Mouse (Mus musculus): Measurements from ENCODE around the gene Spock1. TPM values are rescaled to one million over a fixed set of nuclear protein-coding genes. Genes with fewer than 3 reads are reported as not detected.
A peak's percentile ranks its signal among the peaks of the same experiment; 100 is the strongest.

The Spock1 gene
- polyA plus RNA-seq, 1 experiment = not detected

DNA sequence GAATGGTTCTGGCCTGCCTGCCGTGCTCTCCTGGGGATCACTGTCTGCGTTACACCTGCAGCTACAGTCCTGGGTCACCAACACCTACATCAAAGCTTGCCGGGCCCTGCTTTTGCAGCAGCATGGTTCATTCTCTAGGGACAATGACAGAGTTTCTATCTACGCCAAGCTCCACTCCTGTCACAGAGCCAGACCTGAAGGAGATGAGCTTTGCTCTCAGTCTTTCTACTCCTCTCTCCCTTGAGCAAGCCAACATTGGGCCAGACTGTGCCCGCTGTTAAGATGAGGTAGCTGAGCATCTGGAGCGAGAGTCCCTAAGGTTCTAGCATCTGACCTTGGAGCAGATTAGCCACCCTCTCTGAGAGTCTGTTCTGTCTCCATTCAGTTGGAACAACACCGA is 95.5 kb downstream of the Spock1 start:
- H3K4me3 ChIP-seq (replicated peaks) = no peak overlapping the region
- peaks cover 69% of the 10 kb centered on the region for H3K9me3 ChIP-seq
- H3K4me1 ChIP-seq = no peaks in the 10 kb centered on the region
- no peak for TF ChIP-seq FLI1 (IDR thresholded peaks at IDR 0.05; ENCODE audit: low read length)
- no peaks in the 10 kb centered on the region for H3K36me3 ChIP-seq (replicated peaks; ENCODE audit: low read length)
- H3K27me3 ChIP-seq (replicated peaks) = no peaks in the 10 kb centered on the region

DNA sequence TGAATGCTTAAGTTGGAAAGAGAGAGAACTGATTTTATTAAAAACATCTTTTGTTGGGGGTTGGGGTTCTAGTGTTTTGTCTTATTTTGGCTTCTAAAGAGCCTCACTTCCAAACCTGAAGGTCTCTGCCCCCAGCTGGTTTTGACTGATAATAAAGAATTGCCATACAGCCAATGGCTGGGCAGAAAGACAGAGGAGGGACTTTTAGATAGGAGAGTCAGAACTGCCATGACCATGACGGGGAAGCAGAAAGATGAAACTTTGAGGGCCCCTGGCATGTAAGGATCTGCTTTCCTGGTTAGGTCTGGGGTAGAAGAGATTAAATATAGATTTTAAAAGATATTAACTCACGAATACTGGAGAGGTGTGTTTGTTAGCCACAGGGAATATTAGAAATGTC is 96.9 kb downstream of the Spock1 start:
- peaks cover 69% of the 10 kb centered on the region for H3K9me3 ChIP-seq
- H3K4me3 ChIP-seq (replicated peaks) = no peak overlapping the region
- H3K36me3 ChIP-seq (replicated peaks; ENCODE audit: low read length) = no peaks in the 10 kb centered on the region
- no peaks in the 10 kb centered on the region for H3K27me3 ChIP-seq (replicated peaks)
- H3K4me1 ChIP-seq = no peaks in the 10 kb centered on the region
- TF ChIP-seq GATA1 (IDR thresholded peaks at IDR 0.05; ENCODE audit: borderline replicate concordance, low read length) (no peak), FLI1 (IDR thresholded peaks at IDR 0.05; ENCODE audit: low read length) (no peak)

- Histone ChIP-seq H3K36me3 (replicated peaks; ENCODE audit: low read length) (no peaks in the 10 kb centered on the region), H3K27me3 (replicated peaks) (no peaks in the 10 kb centered on the region), H3K9me3 (peaks cover 66% of the 10 kb centered on the region), H3K4me1 (no peaks in the 10 kb centered on the region), H3K4me3 (replicated peaks) (no peak overlapping the region)
- TF ChIP-seq GATA1 (IDR thresholded peaks at IDR 0.05; ENCODE audit: borderline replicate concordance, low read length) (no peak), FLI1 (IDR thresholded peaks at IDR 0.05; ENCODE audit: low read length) (no peak)
Measured at GRCm38 (mm10) chr13:57810816-57811215, 97.3 kb downstream of the Spock1 start.

DNA sequence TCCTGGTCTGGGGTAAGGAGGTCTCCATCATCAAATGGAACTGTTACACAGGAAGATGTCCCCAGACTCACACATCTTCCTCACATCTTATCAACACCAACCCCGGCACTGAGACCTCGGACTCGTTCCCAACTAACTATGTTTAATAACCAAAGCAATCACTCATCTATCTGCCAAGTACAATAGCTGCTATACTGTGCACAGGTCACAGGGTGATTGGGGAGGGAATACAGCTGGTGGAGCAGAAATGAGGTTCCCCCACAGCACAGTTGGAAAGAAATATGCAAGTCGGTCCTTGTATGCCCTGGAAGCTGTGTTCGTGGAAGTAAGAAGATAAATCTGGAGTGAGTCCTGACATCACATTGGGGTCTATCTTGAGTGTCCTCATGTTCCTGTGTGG is 98.0 kb downstream of the Spock1 start:
- H3K36me3 ChIP-seq (replicated peaks; ENCODE audit: low read length) = no peaks in the 10 kb centered on the region
- no peaks in the 10 kb centered on the region for H3K4me1 ChIP-seq
- no peak for TF ChIP-seq FLI1 (IDR thresholded peaks at IDR 0.05; ENCODE audit: low read length)
- TF ChIP-seq GATA1 (IDR thresholded peaks at IDR 0.05; ENCODE audit: borderline replicate concordance, low read length) = no peak
- peaks cover 66% of the 10 kb centered on the region for H3K9me3 ChIP-seq
- H3K27me3 ChIP-seq (replicated peaks) = no peaks in the 10 kb centered on the region
- no peak overlapping the region for H3K4me3 ChIP-seq (replicated peaks)

GRCm38 (mm10) chr13:57809603-57810002 is 98.5 kb downstream of the Spock1 start:
- Histone ChIP-seq H3K4me3 (replicated peaks) (no peak overlapping the region), H3K9me3 (peaks cover 66% of the 10 kb centered on the region), H3K4me1 (no peaks in the 10 kb centered on the region), H3K27me3 (replicated peaks) (no peaks in the 10 kb centered on the region), H3K36me3 (replicated peaks; ENCODE audit: low read length) (no peaks in the 10 kb centered on the region)
- TF ChIP-seq GATA1 (IDR thresholded peaks at IDR 0.05; ENCODE audit: borderline replicate concordance, low read length) (no peak), FLI1 (IDR thresholded peaks at IDR 0.05; ENCODE audit: low read length) (no peak)

DNA sequence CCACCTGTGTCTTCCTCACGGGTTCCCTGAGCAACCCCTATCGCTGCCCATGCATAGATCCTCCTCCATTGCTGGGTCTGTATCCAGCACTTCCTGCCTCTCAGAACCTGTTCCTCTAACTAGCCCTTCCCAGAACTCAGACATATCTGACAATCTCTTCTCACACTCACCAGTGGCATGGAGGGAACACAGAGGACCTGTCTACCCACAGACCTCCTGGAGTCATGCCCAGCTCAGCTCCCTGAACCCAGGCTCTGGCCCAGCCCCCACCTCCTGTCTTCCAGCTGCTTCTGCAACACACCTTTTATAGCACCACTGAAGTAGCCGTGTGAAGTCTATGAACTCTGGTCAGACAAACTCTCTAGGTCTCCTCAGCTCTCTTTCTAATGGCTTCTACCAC is 101.3 kb downstream of the Spock1 start:
- no peak overlapping the region for H3K4me3 ChIP-seq (replicated peaks)
- no peaks in the 10 kb centered on the region for H3K36me3 ChIP-seq (replicated peaks; ENCODE audit: low read length)
- H3K4me1 ChIP-seq = no peaks in the 10 kb centered on the region
- peaks cover 44% of the 10 kb centered on the region for H3K9me3 ChIP-seq
- no peak for TF ChIP-seq GATA1 (IDR thresholded peaks at IDR 0.05; ENCODE audit: borderline replicate concordance, low read length)
- TF ChIP-seq FLI1 (IDR thresholded peaks at IDR 0.05; ENCODE audit: low read length) = no peak
- no peaks in the 10 kb centered on the region for H3K27me3 ChIP-seq (replicated peaks)

- TF ChIP-seq GATA1 (IDR thresholded peaks at IDR 0.05; ENCODE audit: borderline replicate concordance, low read length) = no peak
- no peak for TF ChIP-seq FLI1 (IDR thresholded peaks at IDR 0.05; ENCODE audit: low read length)
- Histone ChIP-seq H3K9me3 (peaks cover 41% of the 10 kb centered on the region), H3K4me3 (replicated peaks) (no peak overlapping the region), H3K36me3 (replicated peaks; ENCODE audit: low read length) (no peaks in the 10 kb centered on the region), H3K27me3 (replicated peaks) (no peaks in the 10 kb centered on the region), H3K4me1 (no peaks in the 10 kb centered on the region)
Measured at GRCm38 (mm10) chr13:57806301-57806700, 101.8 kb downstream of the Spock1 start.

DNA sequence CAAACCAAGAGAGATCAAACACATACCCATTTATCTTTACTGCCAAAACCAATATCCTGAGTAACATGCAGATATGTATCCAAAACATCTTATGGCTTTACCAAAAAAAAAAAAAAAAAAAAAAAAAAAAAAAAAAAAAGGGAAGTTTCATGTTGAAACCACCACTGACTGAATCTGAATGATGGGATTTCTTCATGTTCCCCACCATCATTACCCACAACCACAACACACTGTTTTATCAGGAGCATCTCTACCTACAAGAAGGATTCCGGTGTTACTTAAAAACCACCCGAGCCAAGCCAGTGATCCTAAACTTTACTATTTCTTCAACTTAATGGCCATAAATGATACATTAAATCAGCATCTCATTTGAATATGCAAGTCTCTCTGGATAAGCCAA is 109.5 kb downstream of the Spock1 start:
- Histone ChIP-seq H3K27me3 (replicated peaks) (no peaks in the 10 kb centered on the region), H3K9me3 (peaks cover 30% of the 10 kb centered on the region), H3K4me1 (no peaks in the 10 kb centered on the region), H3K4me3 (replicated peaks) (no peak overlapping the region), H3K36me3 (replicated peaks; ENCODE audit: low read length) (no peaks in the 10 kb centered on the region)
- TF ChIP-seq FLI1 (IDR thresholded peaks at IDR 0.05; ENCODE audit: low read length) = no peak
- no peak for TF ChIP-seq GATA1 (IDR thresholded peaks at IDR 0.05; ENCODE audit: borderline replicate concordance, low read length)

DNA sequence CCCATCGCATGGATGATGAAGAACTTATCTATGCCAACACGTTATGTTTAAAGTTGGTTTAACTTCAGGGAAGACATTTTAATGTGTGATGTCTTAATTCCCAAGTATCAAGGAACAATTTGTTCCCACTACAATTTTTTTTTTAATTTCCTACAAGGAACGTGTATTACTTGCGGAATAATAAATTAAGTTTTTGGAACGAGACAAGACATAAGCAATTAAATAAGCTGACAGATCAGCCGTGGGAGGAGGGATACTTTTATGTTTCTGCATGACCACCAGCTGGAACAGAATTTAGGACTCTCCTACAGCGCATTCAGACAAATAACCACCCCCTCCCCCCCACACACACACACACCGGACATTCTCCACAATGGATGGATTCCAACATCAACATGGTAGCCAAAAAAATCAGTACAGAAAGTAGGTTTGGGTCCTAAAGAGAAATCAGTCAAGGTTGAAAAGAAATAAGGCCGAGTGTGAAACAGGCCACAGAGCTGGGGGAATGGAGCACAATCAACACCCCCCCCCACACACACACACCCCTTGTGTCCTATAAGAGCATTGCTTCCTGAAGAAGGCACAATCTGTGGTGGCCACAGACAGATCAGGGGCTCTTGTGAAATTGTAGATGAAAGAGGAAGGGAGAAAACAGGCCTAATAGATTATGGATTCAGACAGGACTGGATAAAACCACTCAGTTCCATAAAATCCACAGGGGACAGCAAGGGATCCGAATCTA is 111.0 kb downstream of the Spock1 start:
- H3K9me3 ChIP-seq = peaks cover 39% of the 10 kb centered on the region

DNA sequence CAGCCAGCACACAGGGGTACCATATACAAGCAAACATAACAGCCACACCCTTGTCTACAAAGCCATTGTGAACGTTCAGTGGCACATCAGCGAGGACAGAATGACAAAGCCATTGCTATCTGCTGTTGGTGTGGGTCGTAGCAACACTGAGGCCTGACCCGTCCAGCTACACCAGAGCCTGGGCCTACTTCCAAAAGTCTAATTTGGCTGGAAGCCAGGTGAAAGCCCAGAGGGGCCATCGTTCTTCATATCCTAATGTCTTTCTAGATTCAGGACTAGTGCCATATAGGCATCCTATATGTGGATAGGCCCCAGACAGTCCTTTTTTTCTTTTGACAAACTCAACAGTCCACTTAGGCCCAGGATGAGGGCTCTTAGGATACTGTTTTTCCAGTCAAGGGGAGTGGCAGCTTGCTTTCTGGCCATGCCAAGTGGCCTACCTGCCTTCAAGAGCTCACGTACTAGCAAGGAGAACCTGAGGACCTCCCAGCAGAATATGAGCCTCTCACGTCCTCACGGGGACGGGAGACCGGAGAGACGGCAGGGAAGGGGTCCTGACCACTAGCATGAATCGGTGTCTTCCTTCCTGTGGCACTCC is 114.4 kb downstream of the Spock1 start:
- Histone ChIP-seq H3K36me3 (replicated peaks; ENCODE audit: low read length) (no peaks in the 10 kb centered on the region), H3K4me3 (replicated peaks) (peak overlapping the region; percentile 42), H3K9me3 (peaks cover 50% of the 10 kb centered on the region), H3K4me1 (no peaks in the 10 kb centered on the region), H3K27me3 (replicated peaks) (no peaks in the 10 kb centered on the region)
- no peak for TF ChIP-seq FLI1 (IDR thresholded peaks at IDR 0.05; ENCODE audit: low read length)
- no peak for TF ChIP-seq GATA1 (IDR thresholded peaks at IDR 0.05; ENCODE audit: borderline replicate concordance, low read length)

More for the DNA sequence above, 111.0 kb downstream of the Spock1 start:
- TF ChIP-seq FLI1 (IDR thresholded peaks at IDR 0.05; ENCODE audit: low read length) = no peak
- TF ChIP-seq GATA1 (IDR thresholded peaks at IDR 0.05; ENCODE audit: borderline replicate concordance, low read length) = no peak
- Histone ChIP-seq H3K36me3 (replicated peaks; ENCODE audit: low read length) (no peaks in the 10 kb centered on the region), H3K4me1 (no peaks in the 10 kb centered on the region), H3K27me3 (replicated peaks) (no peaks in the 10 kb centered on the region), H3K4me3 (replicated peaks) (no peak overlapping the region)

Data from megakaryocyte, embryonic 14.5 days (primary cell).